ENCODE assay signal across 27 mouse cellular contexts in the genomic region with DNA sequence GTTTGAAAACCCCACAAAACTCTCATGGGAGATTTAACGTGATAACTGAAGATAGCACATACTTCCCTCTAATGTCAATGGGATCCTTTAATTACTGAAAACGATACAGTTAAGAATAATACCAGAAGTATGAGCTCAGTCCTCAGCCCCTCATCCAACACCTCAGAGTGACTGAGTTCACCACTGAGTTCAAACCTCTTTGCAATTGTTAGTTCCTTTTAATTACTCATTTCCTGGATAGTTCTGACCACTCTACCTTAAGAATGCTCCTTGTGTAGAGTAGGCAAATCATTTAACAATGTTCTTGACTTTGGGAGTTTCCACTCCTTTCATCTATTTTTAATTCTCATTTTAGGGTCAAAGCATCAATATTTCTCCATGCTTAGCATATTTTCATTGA. TPM values are rescaled to one million over a fixed set of nuclear protein-coding genes. Genes with fewer than 3 reads are reported as not detected.
DNase-seq lines count a peak whose midpoint lies in the region; TF ChIP-seq lines count a peak whose summit lies in the region.
"Had no signal": no experiment of that assay in that cellular context is flagged by ENCODE, and none has a peak within 500 bp of the region (broad histone marks: within the 10 kb centered on the region; RNA-seq: fewer than 3 reads in every experiment).

No protein-coding gene starts in this region.

- H3K79me2 ChIP-seq in CH12.LX (replicated peaks; ENCODE audit: control insufficient read depth, extremely low read depth, insufficient read depth, poor library complexity, severe bottlenecking) = no peaks in the 10 kb centered on the region

- H3K4me1 ChIP-seq in CH12.LX (ENCODE audit: control insufficient read depth in 1 of 2, insufficient read depth in 2 of 2) = peaks cover 6 to 40% of the 10 kb centered on the region in 2 experiments; a peak in 3 of 4 replicates
- H3K4me1 ChIP-seq: embryonic facial prominence, embryonic 10.5 days; embryonic facial prominence, embryonic 12.5 days; forebrain, embryonic 13.5 days; forebrain, embryonic 15.5 days had no signal

- in situ Hi-C loops in CH12.LX (cut with MboI; ENCODE audit: low pct_ligation_motif_present, low pct_unique_long_range_greater_than_20kb, low sequenced_read_pairs) = no loop called here

- no peak overlapping the region for H3K4me3 ChIP-seq in left cerebral cortex, adult 2 months
- H3K4me3 ChIP-seq in CH12.LX (replicated peaks in 1 of 3; ENCODE audit: low read depth in 2 of 3, low read length in 2 of 3, poor library complexity in 1 of 3) = no peak overlapping the region
- H3K4me3 ChIP-seq: embryonic facial prominence, embryonic 10.5 days; embryonic facial prominence, embryonic 12.5 days; forebrain, embryonic 13.5 days; forebrain, embryonic 15.5 days had no signal

- no peaks in the 10 kb centered on the region for H3K36me3 ChIP-seq in CH12.LX (replicated peaks in 1 of 2; ENCODE audit: control insufficient read depth in 1 of 2, insufficient read depth in 1 of 2, low read length in 1 of 2)
- H3K36me3 ChIP-seq: embryonic facial prominence, embryonic 10.5 days; embryonic facial prominence, embryonic 12.5 days; forebrain, embryonic 15.5 days had no signal

- no peak overlapping the region for H3K4me2 ChIP-seq in CH12.LX (ENCODE audit: insufficient read depth, low read depth, poor library complexity, severe bottlenecking)
- H3K4me2 ChIP-seq: embryonic facial prominence, embryonic 12.5 days; forebrain, embryonic 13.5 days; forebrain, embryonic 15.5 days had no signal

- no peak for DNase-seq in left cerebral cortex, adult 2 months (ENCODE audit: extremely low spot score in 1 of 2, low spot score in 2 of 2)
- DNase-seq in left cerebral cortex, postnatal 4 days = no peak
- peak; percentile 40 for DNase-seq in 416B (ENCODE audit: low read depth)
- peak; percentile 54 for DNase-seq in CH12.LX (ENCODE audit: extremely low read depth)
- DNase-seq in gastrocnemius, postnatal 4 days (ENCODE audit: low spot score in 2 of 2) = no peak
- DNase-seq in frontal cortex, postnatal 25 days (ENCODE audit: low spot score in 2 of 2) = no peak
- DNase-seq: adrenal gland, adult 8-10 months; adrenal gland, postnatal 14 days; adrenal gland, postnatal 36 days; B cell, adult 2 months; cerebellum, adult 11-12 months; cerebellum, adult 2 months; cerebellum, adult 9-10 months; cerebellum, postnatal 10 days; cerebellum, postnatal 25 days; forebrain, postnatal 0 days had no signal

- TF ChIP-seq RAD21 in CH12.LX (IDR thresholded peaks at IDR 0.05; ENCODE audit: low read depth, low read length) = no peak

- dilution Hi-C loops in CH12.LX (cut with MboI; ENCODE audit: extremely low pct_ligation_motif_present, extremely low pct_unique_long_range_greater_than_20kb, low sequenced_read_pairs) = no loop called here

- intact Hi-C loops in left cerebral cortex, adult 2 months (cut with DNase I) = no loop called here
- intact Hi-C loops in left cerebral cortex, postnatal 4 days (cut with DNase I) = no loop called here

- no peak for TF ChIP-seq CTCF in left cerebral cortex, adult 2 months (IDR thresholded peaks at IDR 0.05)
- TF ChIP-seq CTCF in CH12.LX (conservative IDR thresholded peaks at IDR 0.05 in 1 of 2, IDR thresholded peaks at IDR 0.05 in 1 of 2; ENCODE audit: low read depth in 2 of 2, low read length in 2 of 2) = no peak

- TF ChIP-seq POLR2A in CH12.LX (IDR thresholded peaks at IDR 0.05; ENCODE audit: low read depth, low read length) = no peak

- H3K27me3 ChIP-seq in CH12.LX (replicated peaks) = no peaks in the 10 kb centered on the region
- H3K27me3 ChIP-seq: embryonic facial prominence, embryonic 12.5 days; forebrain, embryonic 13.5 days; forebrain, embryonic 15.5 days had no signal

- no peaks in the 10 kb centered on the region for H3K9me3 ChIP-seq in CH12.LX (replicated peaks; ENCODE audit: low read length)
- H3K9me3 ChIP-seq: embryonic facial prominence, embryonic 10.5 days; embryonic facial prominence, embryonic 12.5 days; forebrain, embryonic 13.5 days; forebrain, embryonic 15.5 days had no signal

- TF ChIP-seq EP300 in CH12.LX (IDR thresholded peaks at IDR 0.05; ENCODE audit: low read length) = peak; percentile 70

- H3K9ac ChIP-seq in CH12.LX (ENCODE audit: insufficient read depth, low read depth) = no peak overlapping the region
- H3K9ac ChIP-seq: embryonic facial prominence, embryonic 12.5 days; forebrain, embryonic 13.5 days; forebrain, embryonic 15.5 days; forebrain, postnatal 0 days had no signal

- H3K27ac ChIP-seq in left cerebral cortex, adult 2 months = peak overlapping the region; percentile 18; the same call in 1 of the 2 replicates
- H3K27ac ChIP-seq in CH12.LX (ENCODE audit: insufficient read depth, low read depth) = no peak overlapping the region
- H3K27ac ChIP-seq: embryonic facial prominence, embryonic 10.5 days; embryonic facial prominence, embryonic 12.5 days; forebrain, embryonic 13.5 days; forebrain, embryonic 15.5 days had no signal

TF ChIP-seq in CH12.LX, 34 proteins besides CTCF, POLR2A, EP300 and RAD21:
- peak; percentile 60 for TF ChIP-seq MEF2A (IDR thresholded peaks at IDR 0.05; ENCODE audit: borderline replicate concordance, low read depth, low read length)
- TF ChIP-seq JUND (conservative IDR thresholded peaks at IDR 0.05; ENCODE audit: low read depth, low read length) = peak; percentile 40; the same call in 1 of the 2 replicates
- TF ChIP-seq KAT2A (IDR thresholded peaks at IDR 0.05; ENCODE audit: insufficient replicate concordance, low read length) = no peak
- peak; percentile 73 for TF ChIP-seq IRF4 (IDR thresholded peaks at IDR 0.05; ENCODE audit: low read depth, low read length)
- TF ChIP-seq BHLHE40 (IDR thresholded peaks at IDR 0.05; ENCODE audit: low read depth, low read length) = peak; percentile 59
- TF ChIP-seq JUN (IDR thresholded peaks at IDR 0.05; ENCODE audit: insufficient read depth, low read depth, low read length) = peak; percentile 36; the same call in 1 of the 2 replicates

RNA-seq across cellular contexts. Expression of a gene that starts 8.6 kb away (rescaled TPM):
- total RNA-seq in left cerebral cortex, adult 2 months (2021) = 1 to 10 TPM; 5.6 to 8.7 TPM
- 1 to 10 TPM; 2.8 TPM for total RNA-seq in left cerebral cortex, postnatal 4 days (2021)
- 0.08 and 0.38 TPM in 2 replicates for total RNA-seq in CH12.LX (2012; rRNA removed)
- 1.2 and 1.3 TPM in 2 replicates for total RNA-seq in CH12.LX (2014; rRNA removed)
- 1.1 and 1.2 TPM in 2 replicates for polyA plus RNA-seq in CH12.LX (2012; ENCODE audit: insufficient read length, low read depth)
- total RNA-seq in gastrocnemius, postnatal 4 days (2021) = 1 to 10 TPM; 1.3 to 2.0 TPM
- total RNA-seq: ES-E14, MEL had no signal

RNA-seq across cellular contexts. Expression of a gene that starts 24.4 kb away (rescaled TPM):
- total RNA-seq in left cerebral cortex, adult 2 months (2021) = not detected
- total RNA-seq in left cerebral cortex, postnatal 4 days (2021) = not detected
- total RNA-seq in CH12.LX (2012; rRNA removed) = not detected in 2 replicates
- not detected in 2 replicates for total RNA-seq in CH12.LX (2014; rRNA removed)
- not detected in 2 replicates for polyA plus RNA-seq in CH12.LX (2012; ENCODE audit: insufficient read length, low read depth)
- not detected for total RNA-seq in gastrocnemius, postnatal 4 days (2021)
- total RNA-seq: adrenal gland, adult 18-20 months; adrenal gland, adult 8-10 months; adrenal gland, postnatal 14 days; adrenal gland, postnatal 36 days; forebrain, postnatal 0 days; MEL had no signal
- polyA plus RNA-seq: activated CD4-positive, CD25-positive, alpha-beta regulatory T cell, adult 4 months; CD4-positive, CD25-positive, alpha-beta regulatory T cell, adult 4 months; cerebellum, adult 2 months; cortical plate, adult 2 months; forebrain, embryonic 11.5 days; forebrain, postnatal 0 days had no signal

RNA-seq across cellular contexts. Expression of a gene that starts 43.3 kb away (rescaled TPM):
- total RNA-seq in left cerebral cortex, adult 2 months (2021) = 10 to 100 TPM; 34.1 to 35.0 TPM
- 10 to 100 TPM; 10.0 to 13.5 TPM for total RNA-seq in left cerebral cortex, postnatal 4 days (2021)
- total RNA-seq in CH12.LX (2012; rRNA removed) (0.30 and 0.63 TPM in 2 replicates), CH12.LX (2014; rRNA removed) (0.59 and 0.97 TPM in 2 replicates)
- polyA plus RNA-seq in CH12.LX (2012; ENCODE audit: insufficient read length, low read depth) = 0.33 and 0.76 TPM in 2 replicates
- total RNA-seq in gastrocnemius, postnatal 4 days (2021) = 1 to 10 TPM; 4.0 TPM
- total RNA-seq: MEL had no signal

Comparison
In these comparisons a context has a peak if more than half of its experiments do, and no peak if none do; other contexts are left out.
1. DNase-seq: peak in 416B (single experiment) and CH12.LX (single experiment); none in left cerebral cortex, adult 2 months (0 of 2), left cerebral cortex, postnatal 4 days (single experiment), gastrocnemius, postnatal 4 days (0 of 2) and frontal cortex, postnatal 25 days (0 of 2).